Mouse (Mus musculus) spleen, adult 2 months (tissue): Measurements from ENCODE around the gene Cacna1a. TPM values are rescaled to one million over a fixed set of nuclear protein-coding genes. Genes with fewer than 3 reads are reported as not detected.
"Not testable (repeated sequence)": the region's sequence is repeated elsewhere in the genome, so short reads cannot be mapped to it uniquely, and the experiment has no call there.

Experiments used
- DNase-seq, 2 experiments: peaks; one replicate each; pipeline versions ENCODE4 v3.0.0 to v3.0.0-alpha.2; 2012 to 2021; ENCODE audit warnings: low spot score in 2 of 2, low read depth in 1 of 2
- H3K27ac ChIP-seq: fragments of 200-500 bp; 2 replicates; pipeline ENCODE4 v1.5.1; 2012; ENCODE audit warnings: low read length, inconsistent platforms; ENCODE audit not compliant: insufficient read depth
- H3K27me3 ChIP-seq: fragments of 200-500 bp; 2 replicates; pipeline ENCODE4 v1.6.1; 2012; ENCODE audit warnings: mild to moderate bottlenecking, moderate library complexity, low read length, inconsistent platforms; ENCODE audit not compliant: control insufficient read depth, insufficient read depth
- H3K36me3 ChIP-seq: fragments of 200-500 bp; 2 replicates; pipeline ENCODE4 v1.6.1; 2012; ENCODE audit warnings: mild to moderate bottlenecking, low read length, inconsistent platforms; ENCODE audit not compliant: control insufficient read depth, insufficient read depth
- H3K4me1 ChIP-seq: fragments of 200-500 bp; 2 replicates; pipeline ENCODE4 v1.6.1; 2011; ENCODE audit warnings: inconsistent platforms; ENCODE audit not compliant: control insufficient read depth, insufficient read depth, insufficient read length
- H3K4me3 ChIP-seq: fragments of 200-500 bp; 2 replicates; pipeline ENCODE4 v1.5.1; 2011; ENCODE audit warnings: mild to moderate bottlenecking, inconsistent platforms; ENCODE audit not compliant: insufficient read depth, insufficient read length; ENCODE audit errors: extremely low read depth
- CTCF ChIP-seq: fragments of 200-500 bp; IDR thresholded peaks from 2 replicates; pipeline ENCODE4 v1.5.1; 2011; ENCODE audit warnings: mild to moderate bottlenecking, inconsistent platforms; ENCODE audit not compliant: insufficient read depth, insufficient read length, insufficient replicate concordance; ENCODE audit errors: extremely low read depth
- POLR2A ChIP-seq: fragments of 200-500 bp; IDR thresholded peaks from 2 replicates; pipeline ENCODE4 v1.6.1; 2011; ENCODE audit warnings: low read depth, low read length, inconsistent platforms
- WGBS: fragments of 180-500 bp; shearing (Covaris S2); methylation state at CpG from one replicate; pipeline ENCODE4 v1.1.7; 2018; 5-methylcytosine and 5-hydroxymethylcytosine counted together
- polyA plus RNA-seq: library from polyadenylated mRNA; depleted of rRNA; stranded (reverse); fragments of >200 nt; gene quantifications from 2 replicates; pipeline ENCODE4 v1.2.3, GENCODE M21; 2012

Cacna1a gene
- polyA plus RNA-seq, 1 experiment: 7.0 TPM

DNA sequence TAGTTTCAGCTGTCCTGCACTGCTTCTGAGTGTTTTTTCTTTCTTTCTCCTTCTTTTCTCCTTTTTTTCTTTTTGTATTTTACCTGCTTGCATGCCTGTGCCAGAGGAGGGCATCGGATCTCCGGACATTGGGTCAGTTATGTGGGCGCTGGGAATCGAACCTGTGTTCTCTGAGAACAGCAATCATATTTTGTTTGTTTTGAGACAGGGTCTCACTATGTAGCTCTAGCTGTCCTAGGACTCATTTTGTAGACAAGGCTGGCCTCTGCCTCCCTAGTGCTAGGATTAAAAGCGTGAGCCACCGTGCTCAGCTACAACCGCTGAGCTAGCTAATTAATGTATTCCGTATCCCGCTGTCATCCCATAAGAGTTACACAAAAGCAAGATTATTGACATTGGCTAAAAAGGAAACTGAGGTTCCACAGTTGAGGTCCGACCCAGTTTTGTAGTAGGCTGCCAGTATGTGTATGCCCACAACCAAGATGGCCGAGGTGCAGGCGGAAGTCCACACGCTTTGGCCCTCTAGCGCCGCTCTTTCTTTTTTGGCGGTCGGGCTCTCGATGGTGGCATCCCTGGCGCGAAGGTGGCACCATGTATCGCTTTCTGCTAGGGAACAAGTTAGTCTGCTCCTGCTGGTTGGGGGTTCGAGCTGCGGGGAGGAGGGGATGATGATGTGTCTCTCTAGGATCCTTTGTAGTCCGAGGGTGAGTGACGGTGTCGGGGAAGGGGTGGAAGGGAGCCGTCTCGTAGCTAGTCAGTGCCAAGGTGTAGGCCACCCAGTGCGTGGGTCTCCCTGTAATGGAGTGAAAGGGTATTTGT lies 276.5 kb downstream of the Cacna1a start:
- Histone ChIP-seq H3K27me3 (no peaks in the 10 kb centered on the region), H3K36me3 (no peaks in the 10 kb centered on the region), H3K4me3 (peak overlapping the region; percentile 72), H3K4me1 (peaks cover 5% of the 10 kb centered on the region; the same call in 1 of the 2 replicates), H3K27ac (peak overlapping the region; percentile 91)
- DNase-seq: peak in 1 of 2 experiments; percentile 77
- TF ChIP-seq POLR2A (peak; percentile 50; the same call in 1 of the 2 replicates), CTCF (peak; percentile 19; the same call in 1 of the 2 replicates)
- WGBS: under 1% methylated on average over 29 of the region's 29 CpGs

DNA sequence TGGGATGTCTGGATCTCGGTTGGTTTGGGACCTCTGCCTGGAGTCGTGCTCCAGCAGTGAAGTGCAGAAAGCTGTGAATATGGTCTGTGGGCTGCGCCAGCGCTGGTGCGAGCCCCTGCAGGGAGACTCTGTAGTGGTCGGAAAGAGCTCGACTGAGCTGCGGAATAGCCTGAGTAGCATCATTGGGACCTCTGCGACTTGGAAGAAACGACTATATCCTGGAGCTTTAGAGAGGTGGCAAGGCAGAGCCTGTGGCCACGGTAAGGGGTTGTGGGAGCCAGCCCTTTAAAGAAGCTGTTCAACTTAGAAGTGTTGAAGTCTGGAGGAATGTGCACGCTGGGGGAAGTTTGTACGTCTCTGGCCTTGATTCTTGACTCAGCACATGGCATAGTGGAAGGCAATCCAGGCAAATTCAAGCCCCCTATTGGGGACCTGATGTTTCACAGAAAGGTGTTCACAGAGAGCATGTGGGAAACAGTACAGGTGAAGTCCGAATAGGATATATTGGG lies 277.2 kb downstream of the Cacna1a start:
- Histone ChIP-seq H3K36me3 (no peaks in the 10 kb centered on the region), H3K4me3 (peak overlapping the region; percentile 72; the same call in 1 of the 2 replicates), H3K27ac (peak overlapping the region; percentile 45), H3K4me1 (peaks cover 2% of the 10 kb centered on the region; the same call in 1 of the 2 replicates), H3K27me3 (no peaks in the 10 kb centered on the region)
- no peak for DNase-seq
- 3% methylated on average over 14 of the region's 14 CpGs for WGBS
- TF ChIP-seq CTCF: no peak
- no peak for TF ChIP-seq POLR2A

DNA sequence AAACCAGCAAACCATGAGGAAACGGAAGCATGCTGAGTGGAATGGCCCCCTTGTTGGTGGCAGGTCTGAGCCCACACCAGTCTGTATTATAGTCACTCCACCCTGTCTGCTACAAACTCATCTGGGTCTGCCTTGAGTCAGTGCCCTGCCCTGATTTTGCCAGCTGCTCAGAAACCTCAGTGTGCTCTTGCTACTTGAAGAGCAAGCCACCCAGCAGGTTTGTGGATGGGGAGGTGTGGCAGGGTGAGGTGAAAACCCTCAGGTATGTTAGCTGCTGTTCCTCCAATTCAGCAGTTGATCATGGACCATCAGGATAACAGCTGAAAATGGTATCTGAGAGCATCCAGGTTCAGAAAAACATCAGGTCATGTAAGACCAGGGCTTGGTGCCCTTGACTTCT lies 279.8 kb downstream of the Cacna1a start:
- Histone ChIP-seq H3K4me3 (no peak overlapping the region), H3K36me3 (peaks cover 7% of the 10 kb centered on the region), H3K27ac (no peak overlapping the region), H3K4me1 (peaks cover 2% of the 10 kb centered on the region; the same call in 1 of the 2 replicates), H3K27me3 (no peaks in the 10 kb centered on the region)
- no peak for DNase-seq
- WGBS: 69% methylated on average over 1 of the region's 1 CpGs
- TF ChIP-seq CTCF (no peak), POLR2A (no peak)

DNA sequence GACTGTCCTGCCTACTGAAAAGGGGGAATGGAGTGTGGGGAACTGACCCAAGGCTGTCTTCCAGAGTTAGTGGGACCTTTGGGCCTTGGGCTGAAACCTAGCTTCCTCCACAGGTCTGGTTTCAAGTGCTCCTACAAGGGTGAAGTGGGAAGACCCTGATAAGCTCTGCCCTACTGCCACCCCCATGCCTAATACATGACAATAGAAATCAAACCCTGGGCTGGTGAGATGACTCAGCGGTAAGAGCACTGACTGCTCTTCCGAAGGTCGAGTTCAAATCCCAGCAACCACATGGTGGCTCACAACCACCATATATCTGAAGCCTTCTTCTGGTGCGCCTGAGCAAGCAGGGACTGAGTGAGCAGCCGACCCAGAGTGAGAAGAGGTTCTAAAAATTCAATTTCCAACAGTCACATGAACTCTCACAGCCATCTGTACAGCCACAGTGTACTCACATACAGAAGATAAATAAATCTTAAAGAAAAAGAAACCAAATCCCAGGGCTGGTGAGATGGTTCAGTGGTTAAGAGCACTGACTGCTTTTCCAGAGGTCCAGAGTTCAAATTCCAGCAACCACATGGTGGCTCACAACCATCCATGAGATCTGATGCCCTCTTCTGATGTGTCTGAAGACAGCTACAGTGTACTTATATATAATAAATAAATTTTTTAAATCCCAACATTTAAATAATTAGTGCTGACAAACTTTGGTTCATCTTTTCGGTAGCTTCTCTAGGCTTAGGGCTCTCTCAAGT lies 280.7 kb downstream of the Cacna1a start:
- no peak overlapping the region for H3K27ac ChIP-seq
- no peak overlapping the region for H3K4me3 ChIP-seq
- no peaks in the 10 kb centered on the region for H3K27me3 ChIP-seq
- H3K4me1 ChIP-seq: no peaks in the 10 kb centered on the region; the same call in 1 of the 2 replicates
- DNase-seq: no peak
- peaks cover 11% of the 10 kb centered on the region for H3K36me3 ChIP-seq
- 72% methylated on average over 6 of the region's 6 CpGs for WGBS
- no peak for TF ChIP-seq POLR2A
- no peak for TF ChIP-seq CTCF

DNA sequence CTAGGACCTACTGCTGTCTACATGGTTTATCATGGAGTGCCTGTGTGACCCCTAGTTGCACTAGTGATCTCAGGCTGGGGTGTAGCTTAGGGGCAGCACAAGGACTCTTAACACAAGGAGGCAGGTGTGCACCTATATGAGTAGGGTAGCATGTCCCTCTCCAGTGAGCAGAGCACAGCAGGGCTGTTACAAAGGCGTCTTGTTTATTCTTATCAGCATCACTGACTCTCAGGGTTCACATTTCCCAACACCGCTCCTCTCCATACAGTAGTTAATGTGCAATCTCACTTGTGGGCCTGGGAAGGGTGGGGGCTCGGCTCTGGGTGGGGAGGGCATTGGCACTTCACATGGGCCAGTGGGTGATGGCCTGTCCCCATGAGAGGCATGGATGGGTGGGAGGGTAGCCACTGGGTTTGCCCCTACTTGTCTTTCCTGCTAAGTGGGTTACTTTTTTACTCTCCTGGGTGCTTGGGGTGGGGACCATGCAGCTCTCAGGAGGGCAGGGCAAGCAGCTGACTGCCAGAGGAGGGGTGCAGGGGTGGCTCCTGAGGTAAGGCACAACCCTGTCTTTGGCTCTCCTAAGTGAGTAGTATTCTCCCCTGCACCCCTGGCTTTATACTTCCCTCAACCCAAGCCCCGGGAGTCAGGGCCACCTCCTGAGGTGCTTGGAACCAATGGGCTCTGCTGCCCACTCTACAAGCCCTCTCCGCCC lies 282.2 kb downstream of the Cacna1a start:
- not testable (repeated sequence) for H3K4me3 ChIP-seq, H3K27me3 ChIP-seq, DNase-seq, H3K27ac ChIP-seq, H3K4me1 ChIP-seq
- peaks cover 15% of the 10 kb centered on the region for H3K36me3 ChIP-seq
- 93% methylated on average over 5 of the region's 5 CpGs for whole genome bisulfite sequencing

DNA sequence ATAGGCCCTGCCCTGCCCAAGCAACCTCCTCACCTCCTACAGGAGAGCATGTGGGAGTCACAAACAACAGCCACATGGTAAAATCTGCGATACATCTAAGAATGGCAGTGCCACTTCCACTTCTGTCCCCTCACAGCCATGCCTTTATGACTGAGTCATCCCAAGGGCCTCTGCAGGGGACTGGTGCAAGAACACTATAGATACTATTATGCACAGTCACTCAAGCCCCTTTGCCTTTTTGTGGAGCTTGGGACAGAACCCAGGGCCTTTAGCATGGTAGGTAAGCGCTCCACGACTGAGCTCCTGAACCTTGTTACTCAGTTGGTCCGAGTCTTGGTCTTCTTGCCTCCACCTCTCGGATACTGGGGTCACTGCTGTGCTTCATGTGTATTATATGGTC lies 289.1 kb downstream of the Cacna1a start:
- no peak overlapping the region for H3K27ac ChIP-seq
- H3K27me3 ChIP-seq: no peaks in the 10 kb centered on the region
- no peaks in the 10 kb centered on the region for H3K4me1 ChIP-seq
- no peak overlapping the region for H3K4me3 ChIP-seq
- DNase-seq: no peak
- no peak for TF ChIP-seq POLR2A
- no peak for TF ChIP-seq CTCF
- WGBS: 92% methylated on average over 5 of the region's 5 CpGs
- peaks cover 21% of the 10 kb centered on the region for H3K36me3 ChIP-seq
